Mouse (Mus musculus): Measurements from ENCODE around the gene Asb8.

Gene Asb8

DNA sequence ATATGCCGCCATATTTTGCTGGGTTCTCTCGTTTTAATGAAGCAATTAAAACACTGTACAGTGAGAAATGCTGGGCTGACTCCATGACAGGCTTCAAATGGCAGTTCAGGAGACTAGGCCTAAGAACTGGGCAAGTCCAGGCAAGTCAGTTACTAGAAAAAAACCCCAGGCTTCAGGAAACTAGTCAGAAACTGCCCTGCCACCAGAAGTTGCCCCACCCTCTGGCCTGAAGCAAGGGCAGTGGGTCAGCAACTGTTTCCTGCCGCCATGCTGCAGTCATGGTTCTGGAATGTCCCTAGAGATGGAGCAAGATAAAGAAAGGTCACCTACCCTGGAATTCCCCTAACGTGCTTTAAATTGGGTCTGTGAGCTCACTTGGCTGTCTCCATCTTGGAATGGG lies 9.5 kb downstream of the Asb8 start:
- peak; percentile 89 for DNase-seq (ENCODE audit: low read depth, low spot score)

DNA sequence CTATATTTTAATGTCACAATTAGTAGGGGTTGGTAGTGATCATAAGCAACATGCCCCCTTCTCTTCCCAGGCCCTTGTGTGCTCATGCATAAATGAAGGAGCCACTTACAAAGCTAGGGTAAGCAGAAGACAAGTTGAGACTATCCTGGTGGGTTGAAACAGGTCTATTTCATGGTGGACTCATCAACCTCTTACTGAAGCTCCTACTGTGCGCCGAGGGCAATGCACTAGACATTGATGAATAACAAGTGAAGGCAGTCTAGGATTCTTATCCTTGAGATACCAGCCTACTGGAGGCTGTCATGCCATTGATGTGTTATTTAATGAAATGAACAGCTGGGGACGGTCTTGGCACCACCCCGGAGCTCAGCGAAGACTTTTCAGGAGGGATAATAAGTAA lies 10.2 kb downstream of the Asb8 start:
- DNase-seq (ENCODE audit: low read depth, low spot score), result peak; percentile 48

DNA sequence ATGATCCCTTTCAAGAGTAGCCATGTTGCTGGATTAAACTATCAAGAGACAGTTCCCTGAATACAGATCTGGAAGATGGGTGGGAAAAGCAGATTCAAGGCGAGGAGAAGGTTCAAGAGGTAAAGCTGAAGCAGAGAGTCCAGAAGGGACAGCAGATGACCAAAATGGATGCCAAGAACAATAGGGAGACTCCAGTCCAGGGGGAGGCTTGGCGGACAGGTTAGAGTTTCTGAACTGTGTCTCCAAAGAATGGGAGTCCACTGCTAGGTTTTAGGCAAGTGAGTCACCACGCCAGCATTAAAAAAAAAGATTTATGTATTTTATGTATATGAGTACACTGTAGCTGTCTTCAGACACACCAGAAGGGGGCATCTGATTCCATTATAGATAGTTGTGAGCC lies 10.8 kb downstream of the Asb8 start:
- DNase-seq (ENCODE audit: low read depth, low spot score), result no peak

DNA sequence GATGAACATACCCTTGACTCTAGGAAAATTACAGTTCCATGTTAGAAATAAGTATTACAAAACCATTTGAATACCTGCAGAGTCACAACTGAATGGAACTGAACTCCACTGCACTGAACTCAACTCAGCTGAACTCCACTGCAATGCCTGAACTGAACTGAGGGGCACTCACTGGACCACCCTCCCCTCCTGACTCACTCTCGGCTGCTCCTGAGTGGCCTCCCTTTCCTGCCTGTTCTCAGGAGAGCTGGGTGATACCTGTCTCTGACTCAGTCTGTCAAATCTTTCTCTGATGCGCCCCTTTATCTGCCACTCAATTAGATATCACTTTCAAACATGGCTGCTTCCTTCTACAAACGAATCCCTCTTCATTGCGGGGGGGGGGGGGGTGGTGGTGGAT lies 11.3 kb downstream of the Asb8 start:
- DNase-seq (ENCODE audit: low read depth, low spot score), result no peak

DNA sequence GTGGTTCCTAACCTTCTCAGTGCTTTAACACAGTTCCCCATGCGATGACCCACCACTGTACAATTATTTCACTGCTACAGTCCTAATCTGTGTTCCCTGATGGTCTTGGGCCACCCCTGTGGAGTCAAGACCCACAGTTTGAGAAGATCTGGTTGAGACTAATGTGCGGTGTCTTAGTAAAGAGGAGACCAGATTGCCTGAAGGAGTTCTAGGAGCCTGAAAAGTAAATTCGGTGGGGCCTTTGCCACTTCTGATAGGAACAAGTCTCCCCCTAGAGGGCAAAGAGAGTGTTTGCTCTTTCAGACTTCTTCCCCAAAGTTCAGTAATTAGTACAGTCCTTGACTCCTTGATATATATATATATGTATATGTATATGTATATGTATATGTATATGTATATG lies 11.8 kb downstream of the Asb8 start:
- DNase-seq (ENCODE audit: low read depth, low spot score), result peak; percentile 85

DNA sequence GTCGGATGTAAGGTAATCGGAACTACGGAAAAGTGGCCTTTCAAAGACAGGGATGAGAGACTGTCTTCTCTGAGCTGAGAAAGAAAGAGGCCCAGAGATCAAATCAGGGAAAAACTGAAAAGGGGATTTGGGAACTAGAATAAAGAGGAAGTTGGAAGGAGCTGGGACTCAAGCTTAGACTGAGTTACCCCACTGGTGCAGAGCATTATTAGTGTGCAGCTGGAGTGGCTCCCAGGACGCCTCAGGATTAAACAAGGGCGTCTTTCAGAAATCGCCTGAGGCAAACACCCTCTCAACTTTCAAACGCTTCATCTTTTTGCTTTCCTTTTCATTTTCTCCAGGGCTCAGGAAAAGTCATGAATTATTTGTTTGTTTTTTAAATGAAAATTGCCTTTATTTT lies 12.5 kb downstream of the Asb8 start:
- no peak for DNase-seq (ENCODE audit: low read depth, low spot score)

DNA sequence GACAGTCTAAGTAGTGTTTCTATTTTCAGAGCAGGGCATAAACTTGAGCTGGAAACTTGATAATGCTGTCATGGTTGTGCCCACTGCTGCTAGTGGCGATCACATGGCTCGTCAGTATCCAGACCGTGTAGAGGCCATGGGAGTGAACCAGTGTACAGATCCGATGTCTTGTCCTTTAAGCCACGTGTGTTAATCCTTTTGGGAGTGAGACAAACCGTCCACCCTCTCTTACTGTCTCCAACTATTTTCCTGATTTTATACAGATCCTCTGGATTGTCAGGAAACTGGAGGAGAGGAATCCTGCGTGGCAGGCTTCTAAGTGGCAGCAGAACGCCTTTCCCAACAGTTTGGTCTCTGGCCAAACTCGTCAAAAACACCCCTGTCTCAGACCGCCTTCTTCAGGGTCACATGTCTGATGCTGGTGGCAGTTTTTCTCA lies 16.2 kb downstream of the Asb8 start:
- no peak for DNase-seq (ENCODE audit: low read depth, low spot score)

DNA sequence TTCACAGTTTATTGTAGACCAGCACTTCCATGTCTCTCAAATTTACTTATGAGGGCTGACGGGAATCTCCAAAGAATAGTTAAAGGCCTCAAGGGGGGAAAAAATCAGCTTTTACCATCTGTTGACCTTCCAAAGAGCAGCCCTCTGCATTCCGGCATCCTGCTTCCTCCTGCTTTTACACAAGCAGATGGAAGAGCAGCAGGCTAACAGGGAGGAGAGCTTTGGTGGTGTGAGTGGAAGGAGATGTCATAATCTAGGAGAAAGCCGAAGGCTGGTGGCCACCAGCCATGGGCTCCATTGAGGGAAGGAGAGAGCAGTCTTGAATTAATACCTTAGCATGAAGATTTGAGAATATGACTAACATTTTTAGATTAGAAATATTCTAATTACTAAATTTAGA lies 17.1 kb downstream of the Asb8 start:
- DNase-seq (ENCODE audit: low read depth, low spot score), result no peak

DNA sequence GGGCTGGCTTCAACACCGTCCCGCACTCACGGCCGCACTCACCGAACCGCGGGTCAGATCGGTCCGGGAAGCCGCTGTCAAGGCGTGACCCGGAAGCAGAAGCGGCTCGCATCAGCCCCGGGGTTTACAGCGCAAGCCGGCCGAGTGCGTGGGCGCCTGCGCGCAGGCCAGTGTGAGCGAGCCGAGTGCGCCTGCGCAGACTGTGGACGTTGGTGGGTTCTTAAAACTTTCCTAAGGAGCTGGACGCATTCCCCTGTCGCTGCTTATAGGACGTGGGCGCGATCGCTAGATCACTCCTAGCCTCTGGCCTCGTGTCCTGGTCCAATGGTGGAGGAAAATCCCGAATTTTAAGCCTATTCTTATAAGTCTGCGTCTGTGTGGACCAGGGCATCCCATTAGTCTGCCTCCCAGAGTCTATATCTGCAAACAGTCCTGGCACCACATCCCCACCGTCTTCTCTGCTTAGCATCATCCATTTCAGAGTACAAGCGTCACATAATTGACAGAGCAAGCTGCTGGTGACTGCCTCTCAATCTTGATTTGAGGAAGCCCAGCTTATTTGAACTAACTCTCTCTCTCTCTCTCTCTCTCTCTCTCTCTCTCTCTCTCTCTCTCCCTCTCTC lies 19.8 kb downstream of the Asb8 start:
- DNase-seq (ENCODE audit: low read depth, low spot score), result peak; percentile 91

DNA sequence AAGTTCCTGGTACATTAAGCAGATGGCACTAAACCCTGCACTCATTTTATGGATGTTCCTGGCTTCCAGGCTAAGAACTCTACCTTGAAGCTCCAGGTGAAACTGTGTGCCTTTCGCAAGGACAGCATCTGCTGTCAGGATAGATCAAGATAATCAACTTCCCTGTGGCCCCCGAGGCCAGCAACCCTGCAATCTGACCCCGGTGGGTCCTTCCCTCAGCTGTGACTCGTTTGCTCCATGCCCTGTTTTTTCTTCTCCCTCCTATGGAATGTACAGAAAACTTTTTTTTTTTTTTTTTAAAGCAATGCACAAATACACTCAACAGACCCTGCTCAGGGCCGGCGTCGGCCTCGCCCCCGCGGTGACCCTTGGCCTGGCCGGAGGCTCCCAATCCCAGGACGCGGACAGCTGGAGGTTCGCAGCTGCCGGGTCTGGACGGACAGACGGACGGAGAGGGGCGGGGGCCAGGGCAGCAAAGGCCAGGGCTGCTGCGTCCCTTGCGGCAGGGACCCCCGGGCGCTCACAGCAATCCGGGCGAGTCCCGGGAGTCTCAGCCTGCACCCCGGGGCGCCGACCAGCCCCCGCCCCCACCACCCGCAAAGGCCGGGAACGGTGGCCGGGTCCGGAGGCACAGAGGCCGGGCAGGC lies 20.4 kb downstream of the Asb8 start:
- DNase-seq (ENCODE audit: low read depth, low spot score), result peak; percentile 28

DNA sequence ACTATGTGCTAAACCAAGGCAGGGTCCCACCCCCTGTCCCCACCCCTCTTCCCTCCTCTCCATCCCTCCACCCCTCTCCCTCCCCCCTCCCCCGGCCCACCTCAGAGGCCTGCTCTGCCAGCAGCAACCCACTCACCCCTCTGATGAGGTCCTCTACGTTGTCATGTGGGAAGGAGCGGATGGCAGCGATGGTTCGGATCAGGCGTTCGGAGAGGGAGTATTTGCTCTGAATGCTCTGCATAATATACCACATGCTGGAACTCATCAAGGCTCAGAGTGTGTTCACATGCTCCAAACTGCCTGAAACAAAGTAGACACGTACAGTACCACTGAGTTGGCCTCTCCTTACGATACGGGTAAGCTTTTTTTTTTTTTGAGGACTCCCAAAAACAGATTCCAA lies 22.9 kb downstream of the Asb8 start:
- DNase-seq (ENCODE audit: low read depth, low spot score), result no peak

DNA sequence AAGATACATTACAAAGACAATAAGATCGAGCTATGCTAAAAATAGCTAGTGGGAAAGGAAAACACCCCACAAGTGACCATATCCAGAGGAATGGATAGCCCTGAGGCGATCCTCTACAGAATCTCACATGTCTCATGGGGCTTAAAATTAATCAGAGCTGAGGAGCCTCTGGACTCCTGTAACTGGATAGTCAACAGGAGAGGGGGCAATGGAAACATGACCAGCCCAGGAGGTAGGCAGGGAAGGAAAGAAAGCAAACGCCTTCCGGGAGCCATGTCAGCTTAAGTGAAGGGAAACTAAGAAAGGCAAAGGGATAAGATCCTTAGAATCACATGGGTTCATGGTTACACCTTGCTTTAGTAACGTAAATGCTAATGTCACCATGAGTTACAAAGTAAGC lies 24.6 kb downstream of the Asb8 start:
- no peak for DNase-seq (ENCODE audit: low read depth, low spot score)

DNA sequence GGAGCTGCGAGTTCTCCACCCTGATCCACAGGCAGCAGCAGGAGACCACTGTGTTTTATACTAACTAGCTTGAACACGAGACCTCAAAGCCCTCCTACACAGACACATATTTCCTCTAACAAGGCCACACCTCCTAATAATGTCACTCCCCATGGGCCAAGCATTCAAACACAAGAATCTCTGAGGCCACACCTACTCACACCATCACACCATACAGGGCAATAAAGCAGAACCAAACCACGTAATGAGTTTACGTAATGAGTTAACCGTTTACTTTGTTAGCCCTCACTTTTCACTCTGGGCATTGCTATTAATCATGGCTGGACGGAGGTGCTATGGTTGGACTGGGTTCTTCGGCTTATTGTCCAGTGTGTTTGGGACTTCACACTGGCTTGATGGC lies 25.7 kb downstream of the Asb8 start:
- no peak for DNase-seq (ENCODE audit: low read depth, low spot score)

DNA sequence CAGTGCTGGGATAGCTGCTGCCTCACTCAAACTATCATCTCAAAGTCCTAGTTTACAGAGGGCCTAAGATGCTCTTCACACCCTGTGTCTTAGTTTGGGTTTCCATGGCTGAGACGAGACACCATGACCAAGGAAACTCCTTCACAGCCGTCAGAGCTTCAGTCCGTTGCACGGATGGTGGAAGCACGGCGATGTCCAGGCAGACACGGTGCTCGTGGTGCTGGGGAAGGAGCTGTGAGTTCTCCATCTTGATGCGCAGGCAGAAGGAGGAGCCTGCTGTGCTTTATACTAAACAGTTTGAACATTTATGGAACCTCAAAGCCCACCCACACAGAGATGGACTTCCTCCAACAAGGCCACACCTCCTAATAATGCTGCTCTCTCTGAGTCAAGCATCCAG lies 28.6 kb downstream of the Asb8 start:
- no peak for DNase-seq (ENCODE audit: low read depth, low spot score)

DNA sequence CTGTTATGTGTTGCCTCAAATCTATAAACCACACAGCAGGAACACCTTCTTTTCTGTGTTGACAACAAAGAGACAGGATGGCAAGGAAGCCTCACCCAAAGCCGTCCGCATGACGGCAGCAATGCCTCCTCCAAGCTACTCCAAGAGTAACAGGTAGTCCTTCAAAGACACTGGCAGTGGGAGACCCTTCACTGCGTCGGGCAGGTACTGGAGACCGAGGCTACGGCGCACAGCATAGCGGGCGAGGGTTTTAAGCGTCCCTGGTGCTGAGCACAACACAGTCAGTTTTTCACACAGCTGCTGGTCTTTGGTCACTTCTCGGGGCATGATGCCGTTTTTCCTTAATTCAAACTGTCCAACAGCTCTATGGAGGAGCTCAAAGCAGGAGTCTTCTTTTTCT lies 29.8 kb downstream of the Asb8 start:
- no peak for DNase-seq (ENCODE audit: low read depth, low spot score)

DNA sequence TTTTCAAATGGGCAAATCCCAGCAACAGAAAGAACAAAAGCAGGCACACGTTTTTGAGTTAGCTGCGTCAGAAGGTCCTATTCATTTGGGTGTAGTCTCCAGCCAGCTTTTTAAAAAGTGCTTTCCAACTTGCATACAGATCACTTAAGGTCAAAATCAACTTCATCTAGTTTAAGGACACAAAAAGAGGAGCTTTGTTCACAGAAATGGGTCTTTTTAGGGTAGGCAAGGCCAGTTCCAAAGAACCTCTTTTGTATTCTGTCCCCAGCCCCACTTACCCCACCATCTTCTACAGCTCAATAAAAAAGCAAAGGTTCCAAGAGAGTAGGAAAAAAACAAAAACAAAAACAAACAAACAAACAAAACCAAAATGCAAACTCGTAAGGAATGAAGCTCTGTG lies 30.8 kb downstream of the Asb8 start:
- DNase-seq (ENCODE audit: low read depth, low spot score), result no peak

DNA sequence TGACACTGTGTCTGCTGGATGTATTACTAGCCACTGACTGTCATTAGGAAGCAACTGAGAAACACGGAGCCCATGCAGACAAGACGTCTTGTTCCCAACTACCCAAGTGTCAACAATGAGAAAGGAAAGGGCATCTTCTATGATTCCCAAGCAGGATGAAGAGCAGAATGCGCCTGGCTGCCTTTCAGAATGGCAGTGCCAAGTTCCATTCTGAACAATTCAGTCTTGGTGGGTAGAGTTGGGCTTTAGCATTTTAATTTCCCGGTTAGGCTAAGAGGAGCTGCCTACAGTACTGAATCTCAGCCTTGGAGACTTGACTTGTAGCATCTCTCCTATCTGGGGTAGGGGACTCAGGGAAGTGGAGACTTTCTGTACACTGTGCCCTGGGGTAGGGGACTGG lies 31.4 kb downstream of the Asb8 start:
- no peak for DNase-seq (ENCODE audit: low read depth, low spot score)

DNA sequence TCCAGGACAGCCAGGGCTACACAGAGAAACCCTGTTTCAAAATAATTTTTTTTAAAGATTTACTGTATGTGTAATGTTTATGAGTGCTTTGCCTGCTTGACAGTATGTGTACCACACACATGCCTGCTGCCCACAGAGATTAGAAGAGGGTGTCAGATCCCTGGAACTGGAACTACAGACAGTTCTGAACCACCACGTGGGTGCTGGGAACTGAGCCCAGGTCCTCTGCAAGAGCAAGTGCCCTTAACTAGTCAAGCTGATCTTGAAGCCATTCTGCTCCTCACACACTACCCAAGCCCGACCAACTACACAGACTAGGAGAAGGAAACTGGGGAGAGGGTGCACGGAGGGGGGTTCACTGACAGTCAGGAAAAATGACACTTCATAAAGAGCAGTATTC lies 32.0 kb downstream of the Asb8 start:
- no peak for DNase-seq (ENCODE audit: low read depth, low spot score)

DNA sequence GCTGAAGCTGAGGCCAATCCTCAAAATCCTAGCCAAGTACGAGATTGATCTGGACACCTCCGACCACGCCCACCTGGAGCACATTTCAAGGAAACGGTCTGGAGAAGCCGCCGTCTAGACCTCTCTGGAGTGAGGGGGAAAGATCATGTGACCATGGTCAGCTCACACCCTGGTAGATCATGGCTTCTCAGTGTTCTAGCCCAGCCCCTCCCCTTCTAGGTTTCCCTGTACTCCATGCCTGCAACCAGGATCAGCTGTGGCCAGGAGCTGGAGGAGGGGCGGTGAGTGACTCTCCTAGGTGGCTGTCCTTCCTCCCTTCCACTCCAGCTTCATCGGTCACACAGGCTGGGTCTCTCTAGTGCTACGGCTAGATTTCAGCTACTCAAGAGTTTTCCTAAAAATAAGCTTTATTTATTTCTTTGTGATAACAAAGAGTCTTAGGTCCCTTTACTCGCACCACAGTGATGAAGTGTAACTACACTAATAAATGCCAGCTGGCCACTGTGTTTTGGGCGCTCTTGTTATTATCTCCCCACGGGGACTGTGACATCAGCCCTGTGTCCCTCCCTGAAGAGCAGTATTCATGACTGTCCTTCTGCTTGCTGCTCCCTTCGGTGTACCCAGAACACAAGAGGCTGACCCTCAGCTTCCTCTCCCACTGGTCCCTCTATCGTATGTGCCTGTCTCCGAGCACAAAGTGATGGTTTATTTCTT lies 33.3 kb downstream of the Asb8 start:
- peak; percentile 63 for DNase-seq (ENCODE audit: low read depth, low spot score)

DNA sequence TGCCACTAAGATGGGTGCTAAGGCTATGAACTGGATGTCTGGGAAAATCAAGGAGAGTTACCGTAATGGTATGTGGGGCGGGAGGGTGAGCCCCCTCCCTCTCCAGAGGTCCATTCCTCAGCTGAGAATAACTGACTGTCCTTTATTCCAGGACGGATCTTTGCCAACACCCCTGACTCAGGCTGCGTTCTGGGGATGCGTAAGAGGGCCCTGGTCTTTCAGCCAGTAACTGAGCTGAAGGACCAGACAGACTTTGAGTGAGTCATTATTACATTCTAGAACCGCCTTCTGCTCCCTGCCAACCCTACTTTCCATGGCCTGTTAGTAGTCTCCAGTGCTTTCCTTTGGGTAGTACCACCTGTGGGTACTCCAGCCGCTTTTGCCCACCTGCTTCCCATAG lies 34.0 kb downstream of the Asb8 start:
- DNase-seq (ENCODE audit: low read depth, low spot score), result no peak

DNA sequence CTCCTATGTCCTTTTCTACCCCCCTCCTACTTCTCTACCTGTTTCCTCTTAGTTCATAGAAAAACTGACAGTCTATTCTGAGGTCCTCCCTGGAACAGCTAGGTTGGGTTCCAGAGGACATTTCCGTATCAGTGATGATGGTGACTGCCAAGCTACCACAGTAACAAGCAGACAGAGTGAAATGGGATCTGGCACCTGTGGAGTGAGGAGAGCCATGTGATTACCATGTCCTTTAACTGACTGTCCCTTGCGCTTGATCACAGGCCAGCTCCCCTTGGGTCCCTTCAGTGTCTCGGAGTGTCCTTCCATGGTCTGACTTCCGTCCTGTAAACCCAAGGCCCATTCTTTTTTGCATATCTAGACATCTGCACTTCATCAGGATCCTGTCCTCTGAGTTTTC lies 34.4 kb downstream of the Asb8 start:
- DNase-seq (ENCODE audit: low read depth, low spot score), result no peak

DNA sequence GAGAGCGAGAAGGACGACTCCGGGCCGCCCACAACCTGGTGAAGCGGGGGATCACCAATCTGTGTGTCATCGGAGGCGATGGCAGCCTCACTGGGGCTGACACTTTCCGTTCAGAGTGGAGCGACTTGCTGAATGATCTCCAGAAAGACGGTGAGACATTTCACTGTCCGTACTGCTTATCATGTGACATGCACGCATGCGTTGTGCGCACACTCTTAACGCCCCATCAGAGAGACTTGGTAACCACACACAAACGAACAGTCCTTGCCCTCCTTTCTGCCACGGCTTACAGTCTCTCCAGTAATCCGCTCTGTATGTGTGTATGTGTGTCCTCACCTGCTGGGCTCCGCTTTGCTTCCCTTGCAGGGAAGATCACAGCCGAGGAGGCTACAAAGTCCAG lies 44.6 kb downstream of the Asb8 start:
- DNase-seq (ENCODE audit: low read depth, low spot score), result peak; percentile 79

DNA sequence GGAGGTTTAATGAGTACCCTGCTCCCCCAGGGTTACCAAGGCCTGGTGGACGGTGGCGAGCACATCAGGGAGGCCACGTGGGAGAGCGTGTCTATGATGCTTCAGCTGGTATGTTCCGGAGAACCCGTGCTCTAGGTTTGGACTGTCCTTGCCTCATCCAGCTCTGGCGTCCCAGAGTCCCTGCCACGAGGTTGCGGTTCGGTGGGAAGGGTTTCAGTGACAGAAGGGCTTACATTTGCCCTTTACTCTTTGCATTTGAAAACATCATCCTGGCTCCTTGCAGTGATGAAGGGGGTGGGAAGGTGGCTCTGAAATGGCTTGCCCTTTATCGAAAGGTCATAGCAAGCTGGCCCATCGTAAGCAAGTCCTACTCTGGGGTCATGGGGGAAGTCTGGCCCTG lies 46.1 kb downstream of the Asb8 start:
- no peak for DNase-seq (ENCODE audit: low read depth, low spot score)
